Mouse (Mus musculus) forebrain, embryonic 13.5 days (tissue): ENCODE data around the gene Cacna1a. TPM values are rescaled to one million over a fixed set of nuclear protein-coding genes. Genes with fewer than 3 reads are reported as not detected.
A peak's percentile ranks its signal among the peaks of the same experiment; 100 is the strongest.

Experiments
- ATAC-seq: fragments of 200-750 bp; cut with Nextera tagmentation; 2 replicates; pipeline ENCODE4 v1.8.0; 2017
- H3K27ac ChIP-seq: fragments of 300-500 bp; sonication (generic); 2 replicates; pipeline ENCODE4 v1.5.1; 2015; ENCODE audit warnings: inconsistent platforms, mild to moderate bottlenecking, moderate library complexity
- H3K27me3 ChIP-seq: fragments of 300-500 bp; sonication (generic); 2 replicates; pipeline ENCODE4 v1.6.1; 2015; ENCODE audit warnings: mild to moderate bottlenecking, inconsistent platforms
- H3K36me3 ChIP-seq: fragments of 300-500 bp; sonication (generic); 2 replicates; pipeline ENCODE4 v1.6.1; 2015; ENCODE audit warnings: mild to moderate bottlenecking, inconsistent platforms; ENCODE audit not compliant: poor library complexity, severe bottlenecking
- H3K4me1 ChIP-seq: fragments of 300-500 bp; sonication (generic); 2 replicates; pipeline ENCODE4 v1.6.1; 2015; ENCODE audit warnings: inconsistent platforms
- H3K4me2 ChIP-seq: fragments of 300-500 bp; sonication (generic); 2 replicates; pipeline ENCODE4 v1.6.1; 2015; ENCODE audit warnings: inconsistent platforms, mild to moderate bottlenecking, moderate library complexity
- H3K4me3 ChIP-seq: fragments of 300-500 bp; sonication (generic); 2 replicates; pipeline ENCODE4 v1.5.1; 2015; ENCODE audit warnings: mild to moderate bottlenecking, inconsistent platforms
- H3K9ac ChIP-seq: fragments of 300-500 bp; sonication (generic); 2 replicates; pipeline ENCODE4 v1.6.1; 2015; ENCODE audit warnings: mild to moderate bottlenecking, inconsistent platforms
- H3K9me3 ChIP-seq: fragments of 300-500 bp; sonication (generic); replicated peaks from 2 replicates; pipeline ENCODE4 v1.6.1; 2016; ENCODE audit warnings: inconsistent platforms
- WGBS: fragments of 180-500 bp; shearing (Covaris S2); methylation state at CpG from one replicate; pipeline ENCODE4 v1.1.7; 2015; 5-methylcytosine and 5-hydroxymethylcytosine counted together
- polyA plus RNA-seq: library from polyadenylated mRNA; unstranded; fragments of >200 nt; fragmentation: Nextera tagmentation; extraction: Ambion mirVana; gene quantifications from 2 replicates; pipeline ENCODE4 v1.2.1, GENCODE M21; 2015

Gene Cacna1a
- polyA plus RNA-seq, 1 experiment from 2014 or later = 9.7 TPM

- H3K4me3 ChIP-seq = no peak overlapping the region
- no peaks in the 10 kb centered on the region for H3K9me3 ChIP-seq
- no peak overlapping the region for H3K27ac ChIP-seq
- 49% methylated on average over 25 of the region's 25 CpGs for WGBS
- peaks cover 43% of the 10 kb centered on the region for H3K36me3 ChIP-seq
- H3K9ac ChIP-seq = no peak overlapping the region
- H3K4me1 ChIP-seq = no peaks in the 10 kb centered on the region
- peak overlapping the region; percentile 15; the same call in 1 of the 2 replicates for H3K4me2 ChIP-seq
- ATAC-seq = no peak
- H3K27me3 ChIP-seq = no peaks in the 10 kb centered on the region
Measured at GRCm38 (mm10) chr8:84569921-84570673, 181.9 kb downstream of the Cacna1a start.

GRCm38 (mm10) chr8:84577432-84577831 lies 189.2 kb downstream of the Cacna1a start:
- 91% methylated on average over 4 of the region's 4 CpGs for WGBS

GRCm38 (mm10) chr8:84579595-84579994 lies 191.4 kb downstream of the Cacna1a start:
- WGBS = 20% methylated on average over 3 of the region's 3 CpGs
- H3K4me1 ChIP-seq = no peaks in the 10 kb centered on the region
- no peaks in the 10 kb centered on the region for H3K27me3 ChIP-seq
- H3K9me3 ChIP-seq = no peaks in the 10 kb centered on the region
- peaks cover 12% of the 10 kb centered on the region; the same call in 1 of the 2 replicates for H3K36me3 ChIP-seq
- peak; percentile 50; the same call in 1 of the 2 replicates for ATAC-seq
- H3K27ac ChIP-seq = no peak overlapping the region
- no peak overlapping the region for H3K9ac ChIP-seq
- no peak overlapping the region for H3K4me2 ChIP-seq
- H3K4me3 ChIP-seq = no peak overlapping the region

More at GRCm38 (mm10) chr8:84577432-84577831, 189.2 kb downstream of the Cacna1a start:
- Histone ChIP-seq H3K4me1 (no peaks in the 10 kb centered on the region), H3K27me3 (no peaks in the 10 kb centered on the region), H3K9ac (no peak overlapping the region), H3K4me2 (no peak overlapping the region), H3K9me3 (no peaks in the 10 kb centered on the region), H3K27ac (no peak overlapping the region), H3K36me3 (peaks cover 9% of the 10 kb centered on the region; the same call in 1 of the 2 replicates), H3K4me3 (no peak overlapping the region)
- no peak for ATAC-seq

- Histone ChIP-seq H3K36me3 (peaks cover 7% of the 10 kb centered on the region; the same call in 1 of the 2 replicates), H3K4me1 (no peaks in the 10 kb centered on the region), H3K9ac (no peak overlapping the region), H3K27ac (no peak overlapping the region), H3K27me3 (no peaks in the 10 kb centered on the region), H3K9me3 (no peaks in the 10 kb centered on the region), H3K4me3 (no peak overlapping the region), H3K4me2 (no peak overlapping the region)
- ATAC-seq = no peak
- 48% methylated on average over 1 of the region's 1 CpGs for WGBS
Measured at GRCm38 (mm10) chr8:84585311-84585710, 197.1 kb downstream of the Cacna1a start.

- no peak for ATAC-seq
- WGBS = 72% methylated on average over 2 of the region's 2 CpGs
- H3K4me3 ChIP-seq = no peak overlapping the region
- H3K4me2 ChIP-seq = no peak overlapping the region
- no peaks in the 10 kb centered on the region for H3K27me3 ChIP-seq
- peaks cover 7% of the 10 kb centered on the region; the same call in 1 of the 2 replicates for H3K36me3 ChIP-seq
- no peak overlapping the region for H3K27ac ChIP-seq
- no peak overlapping the region for H3K9ac ChIP-seq
- no peaks in the 10 kb centered on the region for H3K4me1 ChIP-seq
- H3K9me3 ChIP-seq = no peaks in the 10 kb centered on the region
Measured at GRCm38 (mm10) chr8:84586221-84586620, 198.0 kb downstream of the Cacna1a start.

GRCm38 (mm10) chr8:84588498-84588897 lies 200.3 kb downstream of the Cacna1a start:
- Histone ChIP-seq H3K9ac (no peak overlapping the region), H3K36me3 (peaks cover 7% of the 10 kb centered on the region; the same call in 1 of the 2 replicates), H3K4me2 (no peak overlapping the region), H3K4me3 (no peak overlapping the region), H3K4me1 (peaks cover 4% of the 10 kb centered on the region; the same call in 1 of the 2 replicates), H3K27me3 (no peaks in the 10 kb centered on the region), H3K27ac (no peak overlapping the region), H3K9me3 (no peaks in the 10 kb centered on the region)
- no peak for ATAC-seq
- 77% methylated on average over 11 of the region's 11 CpGs for WGBS

- 25% methylated on average over 15 of the region's 15 CpGs for WGBS
- no peak overlapping the region for H3K9ac ChIP-seq
- no peak overlapping the region for H3K4me3 ChIP-seq
- no peaks in the 10 kb centered on the region for H3K36me3 ChIP-seq
- H3K27me3 ChIP-seq = no peaks in the 10 kb centered on the region
- H3K27ac ChIP-seq = no peak overlapping the region
- peaks cover 4% of the 10 kb centered on the region; the same call in 1 of the 2 replicates for H3K4me1 ChIP-seq
- H3K9me3 ChIP-seq = no peaks in the 10 kb centered on the region
- peak; percentile 23; the same call in 1 of the 2 replicates for ATAC-seq
- no peak overlapping the region; the same call in 1 of the 2 replicates for H3K4me2 ChIP-seq
Measured at GRCm38 (mm10) chr8:84592015-84592662, 203.9 kb downstream of the Cacna1a start.

- peaks cover 4% of the 10 kb centered on the region; the same call in 1 of the 2 replicates for H3K4me1 ChIP-seq
- no peaks in the 10 kb centered on the region for H3K9me3 ChIP-seq
- no peak for ATAC-seq
- H3K9ac ChIP-seq = no peak overlapping the region
- WGBS = 88% methylated on average over 1 of the region's 1 CpGs
- no peak overlapping the region for H3K4me3 ChIP-seq
- H3K27me3 ChIP-seq = no peaks in the 10 kb centered on the region
- no peak overlapping the region for H3K4me2 ChIP-seq
- no peaks in the 10 kb centered on the region for H3K36me3 ChIP-seq
- H3K27ac ChIP-seq = no peak overlapping the region
Measured at GRCm38 (mm10) chr8:84593143-84593542, 204.9 kb downstream of the Cacna1a start.

GRCm38 (mm10) chr8:84594099-84594780 lies 206.0 kb downstream of the Cacna1a start:
- no peak overlapping the region for H3K4me3 ChIP-seq
- peak; percentile 15 for ATAC-seq
- no peaks in the 10 kb centered on the region for H3K36me3 ChIP-seq
- WGBS = 70% methylated on average over 9 of the region's 9 CpGs
- H3K9me3 ChIP-seq = no peaks in the 10 kb centered on the region
- no peak overlapping the region for H3K9ac ChIP-seq
- H3K27ac ChIP-seq = no peak overlapping the region
- H3K4me1 ChIP-seq = peaks cover 4% of the 10 kb centered on the region; the same call in 1 of the 2 replicates
- no peaks in the 10 kb centered on the region for H3K27me3 ChIP-seq
- no peak overlapping the region for H3K4me2 ChIP-seq

- Histone ChIP-seq H3K9ac (no peak overlapping the region), H3K9me3 (no peaks in the 10 kb centered on the region), H3K4me3 (no peak overlapping the region), H3K27ac (no peak overlapping the region), H3K4me1 (peaks cover 11% of the 10 kb centered on the region), H3K36me3 (no peaks in the 10 kb centered on the region), H3K4me2 (no peak overlapping the region), H3K27me3 (no peaks in the 10 kb centered on the region)
- peak; percentile 17; the same call in 1 of the 2 replicates for ATAC-seq
- 23% methylated on average over 9 of the region's 9 CpGs for WGBS
Measured at GRCm38 (mm10) chr8:84595648-84596047, 207.4 kb downstream of the Cacna1a start.

GRCm38 (mm10) chr8:84599401-84599800 lies 211.2 kb downstream of the Cacna1a start:
- no peak for ATAC-seq
- no peak overlapping the region for H3K27ac ChIP-seq
- peaks cover 9% of the 10 kb centered on the region; the same call in 1 of the 2 replicates for H3K27me3 ChIP-seq
- H3K4me3 ChIP-seq = no peak overlapping the region
- H3K9ac ChIP-seq = no peak overlapping the region
- 93% methylated on average over 1 of the region's 1 CpGs for WGBS
- H3K4me2 ChIP-seq = no peak overlapping the region
- peaks cover 18% of the 10 kb centered on the region for H3K4me1 ChIP-seq
- no peaks in the 10 kb centered on the region for H3K9me3 ChIP-seq
- H3K36me3 ChIP-seq = peaks cover 5% of the 10 kb centered on the region; the same call in 1 of the 2 replicates
